Mouse (Mus musculus): ENCODE data around the gene Mob3b. TPM values are rescaled to one million over a fixed set of nuclear protein-coding genes. Genes with fewer than 3 reads are reported as not detected.

The Mob3b gene
- polyA plus RNA-seq, 1 experiment from 2014 or later = 1.3 TPM

DNA sequence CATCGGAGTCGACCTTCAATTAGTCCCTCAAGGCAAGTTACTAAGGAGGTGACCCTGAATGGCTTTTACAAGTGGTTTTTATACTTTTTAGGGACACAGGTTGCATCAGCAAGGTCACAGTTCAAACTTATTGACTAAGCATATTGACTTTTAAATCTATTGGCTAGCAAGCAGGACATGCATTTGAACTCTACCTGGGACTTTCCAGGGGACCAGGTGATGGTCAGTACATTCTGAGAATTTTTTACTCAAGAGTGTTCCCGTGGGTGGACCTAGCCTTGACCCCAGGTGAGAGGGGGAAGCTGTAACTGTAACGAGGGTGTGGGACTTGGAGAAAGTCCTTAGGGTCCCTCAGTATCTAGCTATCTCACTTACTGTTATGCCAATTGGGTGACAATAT, 256.1 kb downstream of the Mob3b start:
- Histone ChIP-seq H3K36me3 (ENCODE audit: control insufficient read depth, insufficient read depth, low read length) (no peaks in the 10 kb centered on the region), H3K4me2 (ENCODE audit: low read depth, low read length) (no peak overlapping the region), H3K27me3 (ENCODE audit: control insufficient read depth, insufficient read depth, low read length) (no peaks in the 10 kb centered on the region), H3K4me3 (ENCODE audit: low read depth, low read length) (no peak overlapping the region), H3K9ac (replicated peaks; ENCODE audit: low read depth, low read length) (no peak overlapping the region), H3K27ac (ENCODE audit: low read depth, low read length) (no peak overlapping the region), H3K4me1 (ENCODE audit: control insufficient read depth, insufficient read depth, low read length) (no peaks in the 10 kb centered on the region), H3K9me3 (ENCODE audit: control insufficient read depth, low read length) (no peaks in the 10 kb centered on the region)
- WGBS = 83% methylated on average over 4 of the region's 4 CpGs
- ATAC-seq (ENCODE audit: low read depth) = no peak

DNA sequence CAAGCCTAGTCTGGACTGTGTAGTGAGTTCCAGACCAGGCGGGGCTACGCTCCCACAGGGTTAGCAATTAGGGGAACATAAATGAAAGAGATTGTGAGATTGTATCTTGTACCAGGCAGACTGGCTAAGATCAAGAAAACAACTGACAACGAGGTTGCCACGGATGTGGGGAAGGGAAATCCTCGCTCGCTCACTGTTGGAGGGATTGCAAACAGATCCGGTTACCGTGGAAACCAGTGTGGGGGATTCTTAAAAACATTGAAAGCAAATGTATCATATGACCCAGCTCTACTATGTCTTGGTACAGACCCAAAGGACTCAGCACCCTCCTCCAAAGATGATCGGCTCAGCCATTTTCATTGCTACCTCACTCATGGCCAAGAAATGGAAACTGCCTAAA, 257.1 kb downstream of the Mob3b start:
- H3K27ac ChIP-seq (ENCODE audit: low read depth, low read length) = no peak overlapping the region
- ATAC-seq (ENCODE audit: low read depth) = no peak
- no peak overlapping the region for H3K4me2 ChIP-seq (ENCODE audit: low read depth, low read length)
- H3K4me3 ChIP-seq (ENCODE audit: low read depth, low read length) = no peak overlapping the region
- H3K4me1 ChIP-seq (ENCODE audit: control insufficient read depth, insufficient read depth, low read length) = no peaks in the 10 kb centered on the region
- H3K27me3 ChIP-seq (ENCODE audit: control insufficient read depth, insufficient read depth, low read length) = no peaks in the 10 kb centered on the region
- WGBS = 58% methylated on average over 9 of the region's 9 CpGs
- no peaks in the 10 kb centered on the region for H3K9me3 ChIP-seq (ENCODE audit: control insufficient read depth, low read length)
- no peaks in the 10 kb centered on the region for H3K36me3 ChIP-seq (ENCODE audit: control insufficient read depth, insufficient read depth, low read length)
- H3K9ac ChIP-seq (replicated peaks; ENCODE audit: low read depth, low read length) = no peak overlapping the region

DNA sequence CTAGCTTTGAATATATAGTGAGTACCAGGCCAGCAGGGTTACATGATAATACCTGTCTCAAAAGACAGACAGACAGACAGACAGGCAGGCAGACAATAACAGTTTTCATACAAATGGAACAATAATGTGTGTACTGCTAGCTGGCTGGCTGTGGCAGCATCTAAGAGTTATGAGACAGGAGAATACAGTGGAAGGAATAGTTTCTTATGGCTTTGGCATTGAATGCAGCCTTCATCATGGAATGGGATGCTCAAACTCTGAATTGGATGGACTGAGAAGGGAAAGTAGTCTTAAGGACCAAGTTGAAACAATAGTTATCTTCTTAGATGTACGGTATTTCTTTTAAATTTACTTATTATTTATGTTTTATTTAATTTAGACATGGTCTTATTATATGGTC, 258.0 kb downstream of the Mob3b start:
- H3K27me3 ChIP-seq (ENCODE audit: control insufficient read depth, insufficient read depth, low read length) = no peaks in the 10 kb centered on the region
- H3K9ac ChIP-seq (replicated peaks; ENCODE audit: low read depth, low read length) = no peak overlapping the region
- no peaks in the 10 kb centered on the region for H3K4me1 ChIP-seq (ENCODE audit: control insufficient read depth, insufficient read depth, low read length)
- H3K4me2 ChIP-seq (ENCODE audit: low read depth, low read length) = no peak overlapping the region
- no peak for ATAC-seq (ENCODE audit: low read depth)
- H3K36me3 ChIP-seq (ENCODE audit: control insufficient read depth, insufficient read depth, low read length) = no peaks in the 10 kb centered on the region
- WGBS = 92% methylated on average over 1 of the region's 1 CpGs
- H3K9me3 ChIP-seq (ENCODE audit: control insufficient read depth, low read length) = no peaks in the 10 kb centered on the region
- H3K27ac ChIP-seq (ENCODE audit: low read depth, low read length) = no peak overlapping the region
- no peak overlapping the region for H3K4me3 ChIP-seq (ENCODE audit: low read depth, low read length)

Other genes starting within 250 kb of the Mob3b start
- gene Ifnk, start 5.4 kb downstream of the Mob3b start, polyA plus RNA-seq (2014; fragmentation: Nextera tagmentation; extraction: Ambion mirVana) = not detected in 2 replicates
- 53.3 and 62.4 TPM in 2 replicates for gene C9orf72, start 68.7 kb upstream of the Mob3b start, polyA plus RNA-seq (2014; fragmentation: Nextera tagmentation; extraction: Ambion mirVana)

Data from neural tube, embryonic 14.5 days (tissue).